Mouse (Mus musculus) layer of hippocampus, adult 6 months (tissue): ENCODE results near the gene Spp2. TPM values are rescaled to one million over a fixed set of nuclear protein-coding genes. Genes with fewer than 3 reads are reported as not detected.

ENCODE experiments used
- long read RNA-seq, 2 experiments: library from polyadenylated mRNA; unstranded; transcript quantifications; one replicate each; pipeline ENCODE4 v2.0.0; 2019 to 2020
- polyA plus RNA-seq: library from polyadenylated mRNA; unstranded; fragments of <200 nt; fragmentation: Nextera tagmentation; gene quantifications from 2 replicates; pipeline ENCODE4 v1.2.3, GENCODE M21; 2021

The Spp2 gene
- 0.33 TPM in 1 of 2 replicates, not detected in the other for polyA plus RNA-seq
- long read RNA-seq, experiment 1, partial matches to known transcripts, result 0 of 1 reads
- long read RNA-seq, experiment 1, other reads (novel, unspliced or antisense), result 1 of 1 reads
- long read RNA-seq, experiment 2, result 0 reads

GRCm38 (mm10) chr1:88406807-88407198, at the start of gene Spp2:
Gene Spp2, plus strand, starts transcription at chr1:88406961.

Other genes starting within 250 kb of the Spp2 start
- gene Ugt1a5, start 240.9 kb upstream of the Spp2 start, polyA plus RNA-seq, result not detected in 2 replicates
- not detected in 2 replicates for gene Ugt1a2, start 206.4 kb upstream of the Spp2 start, polyA plus RNA-seq
- gene Dnajb3, start 201.2 kb upstream of the Spp2 start, polyA plus RNA-seq, result 6.5 and 7.4 TPM in 2 replicates
- not detected in 2 replicates for gene Ugt1a1, start 195.0 kb upstream of the Spp2 start, polyA plus RNA-seq
- gene Mroh2a, start 180.0 kb upstream of the Spp2 start, polyA plus RNA-seq, result 0.24 and 0.62 TPM in 2 replicates
- gene Hjurp, start 129.3 kb upstream of the Spp2 start, polyA plus RNA-seq, result 5.7 and 6.2 TPM in 2 replicates
- 0.04 and 0.05 TPM in 2 replicates for gene Trpm8, start 129.3 kb upstream of the Spp2 start, polyA plus RNA-seq
- gene Glrp1, start 103.1 kb downstream of the Spp2 start, polyA plus RNA-seq, result 0.09 and 0.15 TPM in 2 replicates